Mouse (Mus musculus): ENCODE results near the gene Rpgrip1l. TPM values are rescaled to one million over a fixed set of nuclear protein-coding genes. Genes with fewer than 3 reads are reported as not detected.
A peak's percentile ranks its signal among the peaks of the same experiment; 100 is the strongest.

The Rpgrip1l gene
- 10 to 100 TPM; 25.9 to 26.1 TPM for total RNA-seq (2021)
- long read RNA-seq, experiment 1, partial matches to known transcripts: 4 of 4 reads
- long read RNA-seq, experiment 1, other reads (novel, unspliced or antisense): 0 of 4 reads
- long read RNA-seq, experiment 2, full-length matches to known transcripts: 1 of 6 reads
- long read RNA-seq, experiment 2, partial matches to known transcripts: 3 of 6 reads
- long read RNA-seq, experiment 2, other reads (novel, unspliced or antisense): 2 of 6 reads

DNA sequence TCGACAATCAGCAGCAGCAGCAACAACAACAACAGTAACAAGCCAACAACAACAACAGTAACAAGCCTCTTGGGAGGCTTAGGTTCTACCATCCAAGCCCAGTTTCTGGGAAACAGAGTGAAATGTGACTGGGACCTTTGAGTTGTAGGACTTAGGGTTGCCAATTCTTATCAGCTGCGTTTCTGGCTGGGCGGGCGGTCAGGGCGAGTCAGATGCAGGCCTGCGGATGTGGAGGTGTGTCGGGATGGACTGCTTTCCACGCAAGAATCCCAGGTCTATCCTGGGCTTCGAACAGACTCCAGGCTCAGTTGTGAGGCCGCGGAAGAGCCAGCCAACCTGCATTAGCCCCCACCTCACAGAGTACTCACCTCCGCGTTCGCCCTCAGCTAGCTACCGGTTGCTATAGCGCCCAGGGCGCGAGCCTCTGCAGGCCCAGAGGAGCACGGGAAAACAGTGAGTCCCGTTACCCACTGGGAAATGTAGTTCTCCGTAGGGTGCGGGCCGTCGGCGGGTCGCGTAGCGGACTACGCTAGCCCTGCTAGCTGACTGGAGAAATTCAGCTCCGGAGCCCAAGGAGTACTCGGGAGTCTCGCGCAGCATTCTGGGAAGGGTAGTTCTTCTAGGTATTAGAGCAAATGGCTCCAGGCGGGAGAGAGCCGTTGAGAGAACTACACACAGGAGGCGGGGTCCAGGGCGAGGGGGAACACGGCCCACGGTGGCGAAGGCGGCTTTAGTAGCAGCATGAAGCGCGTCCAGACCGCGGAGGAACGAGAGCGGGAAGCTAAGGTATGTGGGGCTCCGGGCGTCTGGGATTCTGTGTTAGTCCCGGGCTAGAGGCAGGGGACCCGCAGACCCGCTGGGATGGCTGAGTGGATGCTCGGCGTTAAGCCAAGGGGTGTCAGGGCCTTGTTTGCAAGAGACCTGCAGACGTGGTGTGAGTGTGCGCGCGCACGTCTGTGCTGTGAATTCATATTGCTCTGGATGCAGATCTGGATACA lies at the start of gene Rpgrip1l, which contains the start of gene Fto:
Rpgrip1l (minus strand) TSS at position 428 of the 998 bp plus-strand sequence.
Fto (plus strand) TSS at position 691 of the 998 bp plus-strand sequence.
- intact Hi-C loops (cut with DNase I): no loop called here
- peak; percentile 99 for DNase-seq (ENCODE audit: low spot score in 2 of 2)

DNA sequence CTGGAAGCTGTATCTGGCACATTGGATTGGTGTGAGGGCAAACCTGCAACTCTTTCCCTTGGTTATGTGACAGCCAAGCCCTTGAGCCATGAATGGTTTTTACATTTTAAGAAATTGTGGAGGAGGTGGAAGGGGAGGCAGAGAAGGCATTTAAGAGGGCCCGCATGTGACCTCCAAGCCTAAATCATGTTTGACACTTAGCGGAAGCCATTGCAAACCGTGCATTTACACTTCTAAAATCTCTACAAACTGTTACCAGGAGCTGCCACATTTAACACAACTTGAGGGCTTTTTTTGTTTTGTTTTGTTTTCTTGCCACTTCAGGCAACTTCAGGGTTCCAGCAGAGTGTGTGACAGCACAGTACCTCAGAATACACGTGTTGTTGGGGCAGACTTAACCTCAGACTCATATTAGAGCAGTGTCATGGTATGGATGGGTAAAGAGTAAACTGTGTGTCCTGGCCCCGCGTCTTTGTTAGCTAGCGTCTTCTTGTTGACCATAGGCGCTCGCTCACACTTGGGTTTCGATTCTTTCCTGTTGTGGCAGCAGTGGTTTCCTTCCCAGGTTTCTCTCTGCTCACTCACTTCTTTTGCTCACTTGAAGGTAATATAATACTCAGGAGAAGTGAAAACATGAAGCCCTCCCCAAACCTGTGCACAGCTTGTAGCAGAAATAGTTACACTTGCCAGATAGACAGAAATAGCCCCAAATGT lies 47.7 kb upstream of the Rpgrip1l start:
- DNase-seq (ENCODE audit: low spot score in 2 of 2): no peak
- intact Hi-C loops (cut with DNase I): no loop called here

- intact Hi-C loops (cut with DNase I): no loop called here
- DNase-seq (ENCODE audit: low spot score in 2 of 2): no peak
Observed at GRCm38 (mm10) chr8:91359511-91359910, 46.4 kb upstream of the Rpgrip1l start.

DNA sequence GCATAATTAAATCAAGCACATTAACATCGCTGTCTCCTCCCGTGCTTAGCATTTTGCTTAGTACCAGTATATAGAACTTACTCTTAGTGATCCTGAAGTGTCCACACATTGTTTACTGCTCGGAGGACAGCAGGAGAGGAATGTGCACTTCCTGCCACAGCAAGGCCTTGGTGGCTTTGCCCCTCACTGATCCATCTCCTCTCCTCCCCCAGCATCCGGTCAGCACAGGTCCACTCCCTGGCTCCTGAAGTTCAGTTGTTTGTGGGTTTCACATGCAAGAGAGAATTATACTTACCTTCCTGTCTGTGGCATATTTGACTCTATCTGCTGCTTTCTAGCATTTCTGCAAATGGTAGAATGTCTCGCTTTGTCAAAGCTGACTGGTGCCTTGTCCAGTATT lies 45.0 kb upstream of the Rpgrip1l start:
- intact Hi-C loops (cut with DNase I): no loop called here
- no peak for DNase-seq (ENCODE audit: low spot score in 2 of 2)

- DNase-seq (ENCODE audit: low spot score in 2 of 2): no peak
- intact Hi-C loops (cut with DNase I): no loop called here
Observed at GRCm38 (mm10) chr8:91357493-91358014, 44.5 kb upstream of the Rpgrip1l start.

DNA sequence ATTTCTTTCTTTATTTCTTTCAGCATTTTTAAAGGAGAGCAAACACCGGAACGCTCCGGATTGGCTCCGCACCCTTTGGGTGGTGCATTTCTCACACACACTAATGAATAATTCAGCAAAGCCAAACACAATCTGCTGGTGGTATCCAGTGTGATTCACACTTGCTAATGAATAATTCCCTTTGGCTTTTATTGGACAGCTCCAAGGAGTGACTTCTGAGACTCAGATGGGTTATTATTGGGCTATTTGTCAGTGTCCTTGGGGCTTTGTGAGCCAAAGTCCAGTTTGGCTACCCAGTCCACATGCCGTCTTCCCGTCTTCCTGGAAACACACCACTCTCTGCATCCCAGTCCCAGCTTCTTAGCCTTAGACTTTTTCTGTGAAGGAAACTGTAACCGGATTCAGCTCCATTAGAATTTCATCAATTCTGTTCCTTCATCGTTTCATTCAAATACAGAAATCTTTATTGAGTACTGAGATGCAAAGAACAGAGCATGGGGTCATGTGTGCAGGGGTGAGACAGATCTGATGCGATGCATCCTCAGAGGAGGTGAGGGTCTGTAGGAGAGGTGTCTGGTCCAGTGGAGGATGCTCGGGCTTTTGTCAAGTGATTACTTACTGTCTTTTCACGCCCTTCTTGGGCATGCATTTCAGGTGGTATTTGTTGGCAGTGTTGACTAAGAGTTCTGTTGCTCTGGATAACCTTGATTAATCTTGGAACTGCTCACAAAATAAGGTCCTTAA lies 43.1 kb upstream of the Rpgrip1l start:
- intact Hi-C loops (cut with DNase I): no loop called here
- no peak for DNase-seq (ENCODE audit: low spot score in 2 of 2)

DNA sequence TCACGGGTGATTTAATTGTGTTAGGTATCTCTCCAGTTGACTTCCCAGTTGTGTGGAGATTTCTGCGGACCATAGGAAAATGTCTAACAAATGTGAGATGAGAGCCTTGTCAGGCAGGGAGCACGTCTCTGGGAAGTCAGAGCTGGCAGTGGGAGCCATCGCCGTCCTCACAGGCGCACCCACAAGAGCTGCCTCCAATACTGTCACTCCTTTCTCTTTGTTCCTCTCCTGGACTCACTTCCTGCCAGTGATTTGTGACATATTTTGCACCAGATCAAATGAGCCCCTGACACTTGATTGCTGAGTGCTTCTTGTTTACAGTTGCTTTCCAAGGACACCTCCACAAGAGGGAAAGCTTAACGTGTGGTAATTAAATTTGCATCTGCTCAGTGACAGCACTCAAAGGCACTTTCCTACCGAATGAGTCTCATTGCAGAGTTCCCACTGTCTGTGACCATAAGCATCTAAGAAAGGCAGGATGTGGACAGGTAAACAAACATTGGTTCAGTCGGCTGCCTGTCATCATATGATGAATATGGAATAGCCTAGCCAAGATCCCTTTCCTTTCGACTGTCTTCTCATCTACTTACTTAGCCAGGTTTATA lies 42.3 kb upstream of the Rpgrip1l start:
- DNase-seq (ENCODE audit: low spot score in 2 of 2): no peak
- intact Hi-C loops (cut with DNase I): no loop called here

GRCm38 (mm10) chr8:91353907-91354306 lies 40.8 kb upstream of the Rpgrip1l start:
- intact Hi-C loops (cut with DNase I): no loop called here
- no peak for DNase-seq (ENCODE audit: low spot score in 2 of 2)

GRCm38 (mm10) chr8:91353062-91353461 lies 40.0 kb upstream of the Rpgrip1l start:
- no peak for DNase-seq (ENCODE audit: low spot score in 2 of 2)
- intact Hi-C loops (cut with DNase I): no loop called here

DNA sequence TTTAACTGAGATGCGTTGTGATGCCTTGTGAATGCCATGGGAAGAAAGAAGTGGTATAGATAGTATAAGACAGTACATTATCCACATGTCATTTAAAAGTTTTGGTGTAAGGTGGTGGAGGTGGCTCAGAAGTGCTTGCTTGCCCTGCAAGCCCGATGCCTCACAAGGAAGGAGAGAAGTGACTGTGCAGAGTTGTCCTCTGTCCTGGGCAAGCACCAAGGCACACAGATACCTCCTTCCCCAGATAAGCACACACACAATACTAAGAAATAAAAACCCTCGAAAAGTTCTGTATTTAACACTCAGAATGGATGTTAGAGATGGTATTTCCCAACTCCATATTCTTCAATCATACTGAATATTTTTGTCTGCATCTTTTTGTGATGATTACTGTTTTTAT lies 39.5 kb upstream of the Rpgrip1l start:
- DNase-seq (ENCODE audit: low spot score in 2 of 2): no peak

DNA sequence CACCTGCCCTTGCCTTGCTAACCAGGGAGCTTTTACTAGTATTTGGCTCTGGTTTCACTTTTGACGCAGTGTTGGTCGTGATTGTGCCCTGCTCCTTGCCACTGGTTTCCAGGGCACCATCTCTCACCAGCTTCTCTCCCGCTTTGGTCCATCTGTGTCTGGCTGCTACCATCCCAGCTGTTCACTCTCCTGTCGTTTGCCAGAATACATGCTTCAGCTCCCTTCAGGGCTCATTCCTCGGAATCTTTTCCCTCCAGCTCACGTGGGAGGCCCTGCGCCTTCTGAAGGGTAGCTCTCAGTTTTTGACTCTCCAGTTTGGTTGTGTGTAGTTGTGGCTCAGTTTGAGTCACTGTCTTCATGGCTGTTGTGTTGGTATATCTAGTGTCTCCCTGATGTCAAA lies 37.6 kb upstream of the Rpgrip1l start:
- intact Hi-C loops (cut with DNase I): no loop called here
- peak in 1 of 2 experiments; percentile 24 for DNase-seq (ENCODE audit: low spot score in 2 of 2)

More for the DNA sequence above, 39.5 kb upstream of the Rpgrip1l start:
- intact Hi-C loops (cut with DNase I): no loop called here

DNA sequence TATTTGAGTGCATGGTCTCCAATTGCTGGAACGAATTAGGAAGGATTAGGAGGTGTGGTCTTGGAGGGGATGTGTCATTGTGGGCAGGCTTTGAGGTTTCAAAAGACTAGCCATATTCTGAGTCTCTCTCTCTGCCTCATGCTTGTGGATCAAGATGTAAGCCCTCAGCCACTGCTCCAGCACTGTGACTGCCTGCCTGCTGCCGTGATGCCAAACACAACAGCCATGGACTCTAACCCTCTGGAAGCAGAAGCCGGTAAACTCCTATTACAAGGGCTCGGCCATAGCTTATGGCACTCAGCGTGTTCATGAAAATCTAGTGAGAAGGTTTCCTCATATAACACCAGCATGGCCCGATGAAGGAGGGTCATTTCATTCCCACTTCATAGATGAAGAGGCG lies 36.8 kb upstream of the Rpgrip1l start:
- intact Hi-C loops (cut with DNase I): no loop called here
- DNase-seq (ENCODE audit: low spot score in 2 of 2): no peak

- intact Hi-C loops (cut with DNase I): no loop called here
- no peak for DNase-seq (ENCODE audit: low spot score in 2 of 2)
Observed at GRCm38 (mm10) chr8:91347595-91347994, 34.5 kb upstream of the Rpgrip1l start.

DNA sequence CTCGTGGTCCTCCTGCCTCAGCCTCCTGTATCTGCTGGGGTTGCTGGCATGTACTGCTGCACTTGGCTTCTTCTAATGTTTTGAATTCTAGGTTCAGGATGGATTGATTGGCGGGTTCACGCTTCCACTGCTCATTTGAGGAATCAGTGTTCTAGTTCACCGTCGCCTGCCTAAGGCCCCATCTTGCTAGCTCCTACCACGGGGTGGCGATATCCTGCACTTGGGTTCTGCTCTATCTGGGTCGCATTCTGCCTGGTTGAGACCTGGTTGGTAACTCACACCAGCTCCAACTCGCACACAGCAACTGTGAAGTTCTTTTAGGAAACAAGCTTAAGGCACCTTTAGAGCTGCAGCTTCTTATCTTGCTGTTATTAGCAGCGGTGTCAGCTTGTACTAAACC lies 34.1 kb upstream of the Rpgrip1l start:
- intact Hi-C loops (cut with DNase I): no loop called here
- no peak for DNase-seq (ENCODE audit: low spot score in 2 of 2)

- intact Hi-C loops (cut with DNase I): no loop called here
- no peak for DNase-seq (ENCODE audit: low spot score in 2 of 2)
Observed at GRCm38 (mm10) chr8:91344659-91345058, 31.6 kb upstream of the Rpgrip1l start.

- intact Hi-C loops (cut with DNase I): no loop called here
- DNase-seq (ENCODE audit: low spot score in 2 of 2): no peak
Observed at GRCm38 (mm10) chr8:91342798-91343197, 29.7 kb upstream of the Rpgrip1l start.

GRCm38 (mm10) chr8:91342196-91342595 lies 29.1 kb upstream of the Rpgrip1l start:
- intact Hi-C loops (cut with DNase I): no loop called here
- DNase-seq (ENCODE audit: low spot score in 2 of 2): no peak

DNA sequence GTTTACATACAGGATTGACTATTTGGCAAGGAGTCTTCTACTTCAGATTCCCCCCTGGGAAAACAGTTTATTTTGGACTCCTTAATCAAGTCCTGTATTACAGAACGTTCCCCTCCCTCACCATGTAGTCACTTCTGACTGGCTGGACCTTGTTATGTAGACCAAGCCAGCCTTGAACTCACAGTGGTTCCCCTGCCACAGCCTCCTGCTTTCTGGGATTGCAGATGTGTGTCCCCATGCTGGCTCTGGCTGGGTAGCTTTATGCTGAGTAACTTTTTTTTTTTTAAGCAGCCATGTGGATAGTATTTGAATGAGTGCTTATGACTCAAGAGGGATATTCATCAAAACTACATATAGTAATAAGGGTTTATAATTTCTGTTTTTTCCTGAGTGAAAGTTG lies 27.7 kb upstream of the Rpgrip1l start:
- no peak for DNase-seq (ENCODE audit: low spot score in 2 of 2)
- intact Hi-C loops (cut with DNase I): no loop called here

- no peak for DNase-seq (ENCODE audit: low spot score in 2 of 2)
- intact Hi-C loops (cut with DNase I): no loop called here
Observed at GRCm38 (mm10) chr8:91339651-91340050, 26.6 kb upstream of the Rpgrip1l start.
